Mouse (Mus musculus) embryonic facial prominence, embryonic 10.5 days (tissue): Measurements from ENCODE around the gene Tmigd3. TPM values are rescaled to one million over a fixed set of nuclear protein-coding genes. Genes with fewer than 3 reads are reported as not detected.
"Not testable (repeated sequence)": the region's sequence is repeated elsewhere in the genome, so short reads cannot be mapped to it uniquely, and the experiment has no call there.

Source experiments
- DNase-seq: peaks from one replicate; pipeline ENCODE4 v3.0.0-alpha.2; 2017; ENCODE audit warnings: low spot score
- H3K27ac ChIP-seq: fragments of 300-500 bp; sonication (generic); replicated peaks from 2 replicates; pipeline ENCODE4 v1.5.1; 2016; ENCODE audit warnings: mild to moderate bottlenecking
- H3K27me3 ChIP-seq: fragments of 300-500 bp; sonication (generic); replicated peaks from 2 replicates; pipeline ENCODE4 v1.6.1; 2016; ENCODE audit warnings: low read depth, mild to moderate bottlenecking; ENCODE audit not compliant: poor library complexity, severe bottlenecking
- H3K36me3 ChIP-seq: fragments of 300-500 bp; sonication (generic); replicated peaks from 2 replicates; pipeline ENCODE4 v1.6.1; 2016; ENCODE audit warnings: mild to moderate bottlenecking, moderate library complexity
- H3K4me1 ChIP-seq: fragments of 300-500 bp; sonication (generic); 2 replicates; pipeline ENCODE4 v1.6.1; 2016
- H3K4me3 ChIP-seq: fragments of 300-500 bp; sonication (generic); 2 replicates; pipeline ENCODE4 v1.5.1; 2016; ENCODE audit warnings: mild to moderate bottlenecking, moderate library complexity
- H3K9me3 ChIP-seq: fragments of 300-500 bp; sonication (generic); 2 replicates; pipeline ENCODE4 v1.6.1; 2016; ENCODE audit warnings: mild to moderate bottlenecking
- WGBS: fragments of 180-500 bp; shearing (Covaris S2); methylation state at CpG from one replicate; pipeline ENCODE4 v1.1.7; 2016; 5-methylcytosine and 5-hydroxymethylcytosine counted together
- polyA plus RNA-seq: library from polyadenylated mRNA; unstranded; fragments of >200 nt; fragmentation: Nextera tagmentation; extraction: Ambion mirVana; gene quantifications from 2 replicates; pipeline ENCODE4 v1.2.1, GENCODE M21; 2016

Tmigd3 gene
- polyA plus RNA-seq, 1 experiment from 2014 or later: not detected

DNA sequence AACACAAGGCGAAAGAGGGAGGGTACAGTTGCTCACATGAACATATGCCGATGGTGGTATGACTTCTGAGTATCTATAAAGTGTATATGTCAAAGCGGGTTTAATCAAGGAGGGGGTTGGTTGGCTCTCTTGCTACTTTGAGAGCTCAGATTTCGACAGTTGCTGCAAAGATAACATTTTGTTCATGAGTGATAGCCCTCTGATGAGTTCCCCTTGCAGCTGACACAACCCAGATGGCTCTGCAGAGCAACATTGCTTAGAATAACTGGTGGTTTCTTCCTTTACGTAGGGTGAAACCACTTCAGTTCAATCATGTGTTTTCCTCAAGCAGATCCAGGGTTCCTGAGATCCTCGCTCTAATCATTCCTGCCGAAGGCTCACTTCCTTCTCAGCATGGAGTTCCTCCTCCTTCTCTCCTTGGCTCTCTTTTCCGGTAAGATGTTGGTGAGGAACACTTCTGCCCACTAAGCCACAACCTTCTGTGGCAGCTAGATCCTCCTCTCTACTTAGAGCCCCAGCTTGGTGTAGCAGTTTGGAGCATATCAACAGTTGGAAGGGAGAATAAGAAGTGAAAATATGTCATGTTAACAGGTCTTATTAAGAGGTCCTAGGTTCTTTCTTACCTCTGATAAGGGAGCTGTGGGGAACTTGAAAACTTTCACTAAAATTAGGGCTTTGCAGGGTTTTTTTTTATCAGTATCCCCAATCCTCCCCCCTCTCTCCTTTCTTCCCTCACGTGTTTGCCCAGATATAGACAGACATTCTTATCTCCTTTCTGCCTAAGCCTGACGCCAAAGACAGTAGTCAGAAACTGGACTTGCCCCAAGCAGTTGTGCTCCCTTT lies 43.4 kb downstream of the Tmigd3 start:
- DNase-seq: no peak
- Histone ChIP-seq H3K36me3 (no peaks in the 10 kb centered on the region), H3K27me3 (no peaks in the 10 kb centered on the region), H3K4me3 (no peak overlapping the region), H3K4me1 (0 out of 2 replicates have a peak, but pooled peaks cover 7% of the 10 kb centered on the region), H3K27ac (no peak overlapping the region), H3K9me3 (no peaks in the 10 kb centered on the region)
- 76% methylated on average over 10 of the region's 10 CpGs for WGBS

DNA sequence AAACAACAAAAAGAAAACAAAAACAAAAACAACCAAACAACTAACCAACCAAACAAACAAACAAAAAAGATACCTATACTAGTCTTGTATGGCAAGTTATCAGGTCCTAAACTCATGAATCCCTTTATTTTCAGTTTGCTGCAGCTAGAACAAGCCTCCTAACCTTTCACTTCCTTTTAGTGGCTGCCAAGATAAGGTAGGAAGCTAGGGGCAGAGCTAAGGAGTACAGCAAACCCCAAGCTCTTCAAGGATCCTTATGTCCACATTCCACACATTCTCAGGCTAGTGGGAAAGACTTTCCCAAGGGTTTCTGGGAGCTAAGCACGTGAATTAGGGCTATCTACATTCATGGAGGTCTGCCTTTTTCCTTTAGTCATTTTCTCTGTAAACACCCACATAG lies 44.6 kb downstream of the Tmigd3 start:
- H3K36me3 ChIP-seq: no peaks in the 10 kb centered on the region
- DNase-seq: no peak
- H3K9me3 ChIP-seq: no peaks in the 10 kb centered on the region
- no peak overlapping the region for H3K4me3 ChIP-seq
- no peaks in the 10 kb centered on the region for H3K27me3 ChIP-seq
- 0 out of 2 replicates have a peak, but pooled peaks cover 7% of the 10 kb centered on the region for H3K4me1 ChIP-seq
- H3K27ac ChIP-seq: no peak overlapping the region
- 33% methylated on average over 1 of the region's 1 CpGs for WGBS

DNA sequence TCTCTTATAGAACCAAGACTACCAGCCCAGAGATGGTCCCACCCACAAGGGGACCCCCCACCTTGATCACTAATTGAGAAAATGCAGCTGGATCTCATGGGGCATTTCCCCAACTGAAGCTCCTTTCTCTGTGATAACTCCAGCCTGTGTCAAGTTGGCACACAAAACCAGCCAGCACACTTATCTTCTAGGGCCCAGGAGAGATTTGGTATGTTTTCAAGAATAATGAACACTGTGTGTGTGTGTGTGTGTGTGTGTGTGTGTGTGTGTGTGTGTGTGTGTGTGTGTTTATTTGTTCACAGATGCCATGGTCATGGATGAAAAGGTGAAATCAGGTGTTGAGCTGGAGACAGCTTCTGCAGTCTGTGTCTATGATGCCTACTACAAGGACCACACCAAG lies 45.8 kb downstream of the Tmigd3 start:
- not testable (repeated sequence) for DNase-seq, H3K4me3 ChIP-seq, H3K27ac ChIP-seq, H3K4me1 ChIP-seq, H3K9me3 ChIP-seq, H3K36me3 ChIP-seq, H3K27me3 ChIP-seq

DNA sequence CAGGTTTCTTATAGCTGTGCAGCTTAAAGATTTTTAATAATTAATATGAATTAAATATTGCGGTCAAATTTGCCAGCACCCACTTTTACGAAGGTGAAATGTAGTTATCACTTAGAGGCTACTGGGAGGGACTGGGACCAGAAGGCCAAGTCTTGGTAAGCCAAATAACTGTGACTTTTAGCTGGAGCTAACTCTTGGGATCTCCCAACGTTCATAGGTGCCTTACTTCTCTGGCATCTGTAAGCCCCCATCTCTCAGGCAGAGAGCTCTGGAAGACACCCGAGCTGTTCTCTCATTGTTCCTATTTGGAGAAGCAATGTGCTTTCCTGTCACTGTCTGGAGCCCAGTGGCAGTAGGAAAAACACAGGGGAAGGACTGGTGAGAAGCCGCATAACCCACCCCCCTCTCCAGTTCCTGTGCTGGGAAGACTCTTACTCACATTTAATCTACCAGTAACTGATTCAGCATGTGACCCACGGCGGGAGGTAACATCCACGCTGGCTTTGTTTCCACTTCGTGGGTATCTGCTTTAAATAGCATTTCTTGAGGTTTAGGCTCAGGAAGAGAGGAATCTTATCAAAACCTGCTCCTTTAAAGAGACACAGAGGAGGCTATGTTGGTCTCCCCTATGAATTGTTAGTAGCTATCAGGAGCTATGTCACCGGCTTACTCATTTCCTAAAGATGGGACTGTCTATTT lies 47.1 kb downstream of the Tmigd3 start:
- no peaks in the 10 kb centered on the region for H3K9me3 ChIP-seq
- 61% methylated on average over 10 of the region's 10 CpGs for WGBS
- H3K4me1 ChIP-seq: 0 out of 2 replicates have a peak, but pooled peaks cover 7% of the 10 kb centered on the region
- DNase-seq: no peak
- no peaks in the 10 kb centered on the region for H3K27me3 ChIP-seq
- no peak overlapping the region for H3K4me3 ChIP-seq
- H3K27ac ChIP-seq: no peak overlapping the region
- no peaks in the 10 kb centered on the region for H3K36me3 ChIP-seq

DNA sequence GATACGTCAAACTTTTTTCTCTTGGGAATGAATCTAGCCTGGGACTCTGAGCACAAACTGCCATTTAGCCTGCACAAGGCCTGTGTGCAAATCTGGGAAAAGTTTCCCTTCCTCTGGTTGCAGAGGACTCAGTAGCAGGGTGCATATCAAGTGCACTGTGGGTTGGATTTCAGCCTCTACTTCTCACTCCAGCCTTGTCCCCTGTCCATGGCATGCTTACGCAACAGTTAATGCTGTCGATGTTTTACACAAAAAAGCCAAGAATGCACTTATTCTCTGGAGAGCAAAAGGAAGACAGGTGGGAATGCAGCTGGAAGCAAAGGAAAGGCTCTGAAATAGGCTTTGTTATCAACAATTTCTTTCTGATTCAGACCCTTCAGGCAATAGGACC lies 47.6 kb downstream of the Tmigd3 start:
- H3K9me3 ChIP-seq: no peaks in the 10 kb centered on the region
- DNase-seq: no peak
- H3K4me3 ChIP-seq: no peak overlapping the region
- no peak overlapping the region for H3K27ac ChIP-seq
- WGBS: 79% methylated on average over 3 of the region's 3 CpGs
- no peaks in the 10 kb centered on the region for H3K36me3 ChIP-seq
- 0 out of 2 replicates have a peak, but pooled peaks cover 7% of the 10 kb centered on the region for H3K4me1 ChIP-seq
- H3K27me3 ChIP-seq: no peaks in the 10 kb centered on the region

DNA sequence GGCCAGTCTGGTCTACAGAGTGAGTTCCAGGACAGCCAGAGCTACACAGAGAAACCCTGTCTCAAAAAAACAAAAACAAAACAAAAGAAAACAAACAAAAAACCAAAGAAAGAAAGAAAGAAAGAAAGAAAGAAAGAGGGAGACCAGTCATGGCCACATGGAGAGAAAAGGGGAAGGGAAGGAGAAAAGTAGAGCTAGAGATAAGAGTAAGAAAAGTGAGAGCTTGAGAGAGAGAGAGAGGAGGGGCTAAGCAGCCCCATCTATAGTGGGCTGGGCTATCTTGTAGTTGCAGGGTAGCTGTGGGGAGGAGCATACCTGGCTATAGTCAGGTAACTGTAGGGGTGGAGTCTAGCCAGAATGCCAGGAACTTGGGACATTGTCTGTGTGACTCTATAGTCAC lies 50.0 kb downstream of the Tmigd3 start:
- not testable (repeated sequence) for H3K4me3 ChIP-seq, H3K4me1 ChIP-seq, H3K9me3 ChIP-seq, DNase-seq, H3K27ac ChIP-seq, H3K27me3 ChIP-seq, H3K36me3 ChIP-seq

DNA sequence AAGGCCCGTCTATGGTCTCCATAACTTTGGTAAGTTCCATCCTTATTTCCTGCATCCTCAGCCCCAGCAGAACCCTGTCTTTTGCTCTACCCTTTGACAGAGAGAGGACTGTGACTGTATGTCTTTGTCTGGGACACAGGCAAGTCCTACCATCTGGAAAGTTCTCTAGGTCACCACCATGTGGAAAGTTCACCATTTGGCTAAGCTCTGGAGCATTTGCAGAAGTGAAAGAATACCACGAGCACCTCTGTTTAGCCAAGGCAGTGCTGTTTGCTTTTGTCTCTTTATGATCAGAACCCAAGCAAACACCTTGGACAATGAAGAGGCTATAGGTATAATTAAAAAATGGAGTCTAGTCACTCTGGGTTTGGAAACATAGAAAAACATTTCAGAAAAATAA lies 51.3 kb downstream of the Tmigd3 start:
- 0 out of 2 replicates have a peak, but pooled peaks cover 7% of the 10 kb centered on the region for H3K4me1 ChIP-seq
- no peak for DNase-seq
- no peak overlapping the region for H3K4me3 ChIP-seq
- no peak overlapping the region for H3K27ac ChIP-seq
- H3K36me3 ChIP-seq: no peaks in the 10 kb centered on the region
- no peaks in the 10 kb centered on the region for H3K9me3 ChIP-seq
- WGBS: 77% methylated on average over 2 of the region's 2 CpGs
- H3K27me3 ChIP-seq: no peaks in the 10 kb centered on the region

DNA sequence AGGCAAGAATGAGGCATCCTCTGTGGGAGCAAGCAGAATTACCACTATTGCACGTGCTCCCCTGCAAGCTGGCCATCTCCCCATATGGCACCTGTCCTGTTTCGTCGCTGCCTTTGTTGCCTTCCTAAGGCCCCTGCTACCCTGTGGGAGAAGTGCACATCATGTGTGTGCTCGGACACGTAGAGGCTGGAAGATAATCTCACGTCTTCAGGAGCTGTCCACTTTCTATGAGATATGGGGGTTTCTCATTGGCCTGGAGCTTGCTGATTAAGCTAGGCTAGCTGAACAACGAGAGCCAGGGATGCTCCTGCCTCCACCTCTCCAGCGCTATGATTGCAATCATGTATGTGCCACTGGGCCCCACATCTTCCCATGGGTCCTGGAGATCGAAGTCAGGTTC lies 53.9 kb downstream of the Tmigd3 start:
- Histone ChIP-seq H3K4me1 (no peaks in the 10 kb centered on the region), H3K36me3 (no peaks in the 10 kb centered on the region), H3K27ac (no peak overlapping the region), H3K9me3 (no peaks in the 10 kb centered on the region), H3K27me3 (no peaks in the 10 kb centered on the region), H3K4me3 (no peak overlapping the region)
- DNase-seq: no peak
- 88% methylated on average over 9 of the region's 9 CpGs for WGBS

DNA sequence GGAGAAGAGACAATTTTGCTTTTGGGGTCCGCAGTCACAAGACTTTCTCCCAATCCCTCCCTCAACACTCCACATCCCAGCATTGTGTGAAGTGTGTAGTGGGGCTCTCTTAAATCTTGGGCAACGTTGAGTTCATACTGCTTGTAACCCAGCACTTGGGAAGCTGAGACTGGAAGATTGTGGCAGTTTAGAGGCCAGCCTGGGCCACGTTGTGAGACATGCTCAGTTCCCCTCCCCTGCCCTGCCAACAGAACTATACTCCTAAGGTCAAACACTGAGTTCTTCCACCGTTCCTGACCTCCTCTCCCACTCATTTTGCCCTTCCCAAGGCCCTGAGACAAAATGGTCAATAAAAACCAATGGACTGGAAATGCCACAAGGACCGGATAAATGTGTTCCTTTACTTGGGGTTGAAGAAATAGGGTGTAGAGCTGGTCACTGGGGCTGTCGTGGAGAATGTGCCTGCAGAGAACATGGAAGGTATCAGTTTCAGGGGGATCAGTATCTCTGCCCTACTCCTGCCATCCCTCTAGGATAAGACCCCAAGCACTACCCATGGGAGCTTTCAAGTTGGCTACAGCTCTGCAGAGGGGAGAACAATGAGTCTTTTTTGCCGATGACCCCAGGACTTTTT lies 57.0 kb downstream of the Tmigd3 start:
- Histone ChIP-seq H3K36me3 (no peaks in the 10 kb centered on the region), H3K27me3 (no peaks in the 10 kb centered on the region), H3K27ac (no peak overlapping the region), H3K9me3 (no peaks in the 10 kb centered on the region), H3K4me1 (no peaks in the 10 kb centered on the region), H3K4me3 (no peak overlapping the region)
- 83% methylated on average over 7 of the region's 7 CpGs for WGBS
- DNase-seq: no peak

DNA sequence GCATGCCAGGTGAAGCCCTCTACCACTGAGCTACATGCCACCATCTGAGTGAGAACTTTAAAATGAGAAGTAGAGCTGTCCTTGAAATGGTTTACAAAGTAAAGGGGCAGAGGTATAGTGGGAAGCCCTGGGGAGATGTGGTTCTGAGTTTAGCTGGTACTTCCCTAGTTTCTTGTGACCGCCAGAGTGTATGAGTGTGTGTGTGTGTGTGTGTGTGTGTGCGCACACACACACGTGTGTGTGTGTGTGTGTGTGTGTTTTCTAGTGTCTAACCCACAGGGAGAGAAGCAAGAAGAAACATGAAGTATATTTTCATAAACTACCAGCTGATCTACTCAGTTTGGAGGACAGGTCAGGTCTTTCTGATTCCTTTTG lies 57.5 kb downstream of the Tmigd3 start:
- Histone ChIP-seq H3K36me3 (no peaks in the 10 kb centered on the region), H3K27me3 (no peaks in the 10 kb centered on the region), H3K4me1 (no peaks in the 10 kb centered on the region), H3K9me3 (no peaks in the 10 kb centered on the region), H3K27ac (no peak overlapping the region), H3K4me3 (no peak overlapping the region)
- DNase-seq: no peak
- 89% methylated on average over 3 of the region's 3 CpGs for WGBS

DNA sequence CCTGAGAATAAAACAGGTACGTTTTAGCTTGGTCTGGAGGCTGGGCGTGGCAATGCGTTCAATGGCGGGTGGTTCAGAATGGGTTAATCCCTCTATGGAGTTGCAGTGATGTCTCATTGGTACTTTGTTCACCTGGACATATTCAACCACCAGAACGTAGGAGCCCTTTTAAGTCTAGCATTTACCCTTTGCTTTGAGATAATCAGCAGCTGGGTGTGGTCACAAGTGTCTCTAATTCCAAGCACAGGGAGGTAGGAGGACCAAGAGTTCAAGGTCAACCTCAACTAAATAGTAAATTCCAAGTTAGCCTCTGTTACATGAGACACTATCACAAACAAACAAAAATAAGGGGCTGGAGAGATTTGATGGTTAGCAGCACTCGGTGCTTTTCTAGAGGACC lies 58.1 kb downstream of the Tmigd3 start:
- Histone ChIP-seq H3K27ac (no peak overlapping the region), H3K27me3 (no peaks in the 10 kb centered on the region), H3K36me3 (no peaks in the 10 kb centered on the region), H3K9me3 (no peaks in the 10 kb centered on the region), H3K4me1 (no peaks in the 10 kb centered on the region), H3K4me3 (no peak overlapping the region)
- DNase-seq: no peak
- WGBS: 88% methylated on average over 6 of the region's 6 CpGs

DNA sequence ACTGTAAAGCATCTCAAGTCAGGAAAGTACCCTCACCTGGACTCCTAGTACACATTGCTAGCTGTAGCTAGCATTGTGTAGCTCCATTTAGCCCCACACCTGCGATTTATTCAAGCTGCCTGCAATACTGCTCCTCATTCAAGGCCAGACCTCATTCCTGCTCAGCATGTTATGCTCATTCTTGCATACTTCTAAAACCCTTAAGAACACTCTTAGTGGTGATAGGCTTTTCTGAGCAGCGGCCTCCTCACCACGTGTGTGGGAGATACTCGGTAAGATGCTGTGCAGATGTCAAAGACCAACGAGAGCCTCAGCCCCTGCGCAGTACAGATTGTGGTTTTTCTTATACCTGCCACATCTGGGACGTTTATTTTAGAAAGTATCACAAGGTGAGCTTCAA lies 59.1 kb downstream of the Tmigd3 start:
- Histone ChIP-seq H3K9me3 (no peaks in the 10 kb centered on the region), H3K27ac (no peak overlapping the region), H3K36me3 (no peaks in the 10 kb centered on the region), H3K27me3 (no peaks in the 10 kb centered on the region), H3K4me3 (no peak overlapping the region), H3K4me1 (no peaks in the 10 kb centered on the region)
- no peak for DNase-seq
- 83% methylated on average over 7 of the region's 7 CpGs for WGBS

DNA sequence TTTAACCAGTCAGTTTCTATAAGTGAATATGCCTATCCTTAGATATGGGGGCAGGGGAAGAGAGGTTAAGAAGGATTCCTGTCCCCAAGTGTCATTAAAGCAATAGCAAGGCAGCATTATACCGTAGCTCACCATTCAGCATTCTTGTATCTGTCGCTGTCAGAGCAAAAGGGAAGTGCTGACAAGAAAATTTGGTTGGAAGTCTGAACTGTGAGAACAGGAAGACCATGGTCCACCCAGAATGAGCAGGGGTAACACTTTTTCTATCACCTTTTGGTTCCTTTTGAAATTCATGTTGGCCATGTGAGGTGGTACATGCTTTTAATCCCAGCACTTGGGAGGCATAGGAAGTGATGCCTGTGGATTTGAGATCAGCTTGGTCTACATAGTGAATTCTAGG lies 60.4 kb downstream of the Tmigd3 start:
- no peaks in the 10 kb centered on the region for H3K9me3 ChIP-seq
- no peaks in the 10 kb centered on the region for H3K4me1 ChIP-seq
- WGBS: 93% methylated on average over 2 of the region's 2 CpGs
- H3K27me3 ChIP-seq: no peaks in the 10 kb centered on the region
- H3K27ac ChIP-seq: no peak overlapping the region
- no peak for DNase-seq
- H3K4me3 ChIP-seq: no peak overlapping the region
- H3K36me3 ChIP-seq: no peaks in the 10 kb centered on the region
